Mouse (Mus musculus) spleen, postnatal 36 days (tissue): Measurements from ENCODE around the gene Dram1.
A peak's percentile ranks its signal among the peaks of the same experiment; 100 is the strongest.

ENCODE experiments used
- DNase-seq, 2 experiments: peaks; one replicate each; pipeline ENCODE4 v3.0.0; 2022; ENCODE audit warnings: low spot score in 2 of 2, mixed read lengths in 1 of 2

The Dram1 gene

GRCm38 (mm10) chr10:88351411-88352103, 27.3 kb downstream of the Dram1 start:
- no peak for DNase-seq

GRCm38 (mm10) chr10:88350687-88351086, 28.2 kb downstream of the Dram1 start:
- no peak for DNase-seq

GRCm38 (mm10) chr10:88349800-88350199, 29.1 kb downstream of the Dram1 start:
- no peak for DNase-seq

DNA sequence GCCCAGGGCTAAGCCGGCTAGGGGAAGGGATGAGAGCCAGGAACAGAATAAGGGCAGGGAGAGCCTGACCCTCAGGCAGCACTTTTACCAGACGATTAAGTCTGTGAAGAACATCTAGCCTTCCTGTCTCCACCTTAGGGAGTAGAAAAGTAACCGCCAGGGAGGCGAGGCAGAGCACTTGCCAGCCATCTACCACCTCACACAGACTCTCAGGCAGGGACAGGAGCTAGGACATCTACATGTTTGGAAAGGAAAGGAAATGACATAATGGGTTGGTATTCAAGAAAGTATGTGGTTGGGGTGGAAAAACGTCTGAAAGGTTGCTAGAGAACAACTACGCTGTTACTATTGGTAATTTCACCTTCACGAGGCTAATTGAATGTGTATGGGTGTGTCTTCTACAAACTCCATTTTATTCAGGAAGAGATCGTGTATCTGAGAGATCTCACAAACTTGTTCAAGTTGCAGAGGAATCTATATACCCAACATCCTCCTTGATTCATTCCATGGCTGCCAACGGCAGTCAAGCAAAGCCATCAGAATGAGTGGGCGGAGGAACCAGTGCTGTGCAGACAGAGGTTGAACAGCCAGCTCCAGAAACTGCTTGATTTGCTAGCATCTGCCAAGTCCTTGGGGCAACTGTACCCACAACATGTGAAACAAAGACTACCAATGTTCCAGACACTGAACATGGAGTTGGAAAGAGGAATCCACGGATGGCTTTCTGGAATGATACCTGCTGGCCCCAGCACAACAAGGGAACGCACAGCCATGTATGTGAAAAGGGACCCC, 32.2 kb downstream of the Dram1 start:
- no peak for DNase-seq

- no peak for DNase-seq
Observed at GRCm38 (mm10) chr10:88345899-88346401, 32.9 kb downstream of the Dram1 start.

DNA sequence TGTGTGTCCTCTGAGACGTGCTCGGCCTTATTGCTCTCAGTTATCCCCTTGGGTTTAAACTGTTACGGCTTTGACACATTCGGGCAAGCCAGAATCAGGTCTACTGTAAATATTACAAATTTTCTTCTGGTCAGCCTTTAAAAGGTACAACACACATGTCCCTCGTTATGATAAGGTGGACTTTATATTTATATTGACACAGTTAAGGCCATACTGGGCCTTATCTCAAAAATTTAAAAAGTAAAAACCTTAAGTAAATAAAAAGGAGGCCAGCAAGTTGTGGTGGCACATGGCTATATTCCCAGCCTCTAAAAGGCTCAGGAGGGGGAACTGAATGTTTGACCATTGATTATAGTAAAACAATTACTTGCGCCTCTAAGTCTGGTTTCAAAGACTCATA, 37.5 kb downstream of the Dram1 start:
- no peak for DNase-seq

DNA sequence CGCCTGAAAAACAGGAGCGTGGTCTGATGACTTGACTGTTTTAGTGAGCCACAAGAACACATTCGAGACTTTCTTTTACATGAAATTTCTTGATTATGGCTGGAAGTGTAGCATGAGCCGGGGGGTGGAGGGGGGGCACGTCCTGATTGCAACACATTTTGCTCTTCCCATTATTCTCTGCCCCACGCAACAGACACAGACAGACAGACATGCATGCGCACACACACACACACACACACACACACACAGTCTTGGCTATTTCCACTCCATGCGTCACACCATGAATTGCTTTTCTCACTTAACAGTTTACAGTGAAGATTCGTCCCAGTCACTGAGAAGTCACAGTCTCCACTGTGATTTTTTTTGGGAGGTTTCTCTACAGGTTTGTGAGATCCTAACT, 38.2 kb downstream of the Dram1 start:
- no peak for DNase-seq

- no peak for DNase-seq
Observed at GRCm38 (mm10) chr10:88330695-88331094, 48.2 kb downstream of the Dram1 start.

GRCm38 (mm10) chr10:88328056-88328450, 50.8 kb downstream of the Dram1 start:
- no peak for DNase-seq

- peak; percentile 31 to 44 for DNase-seq
Observed at GRCm38 (mm10) chr10:88327160-88328055, 51.5 kb downstream of the Dram1 start.

DNA sequence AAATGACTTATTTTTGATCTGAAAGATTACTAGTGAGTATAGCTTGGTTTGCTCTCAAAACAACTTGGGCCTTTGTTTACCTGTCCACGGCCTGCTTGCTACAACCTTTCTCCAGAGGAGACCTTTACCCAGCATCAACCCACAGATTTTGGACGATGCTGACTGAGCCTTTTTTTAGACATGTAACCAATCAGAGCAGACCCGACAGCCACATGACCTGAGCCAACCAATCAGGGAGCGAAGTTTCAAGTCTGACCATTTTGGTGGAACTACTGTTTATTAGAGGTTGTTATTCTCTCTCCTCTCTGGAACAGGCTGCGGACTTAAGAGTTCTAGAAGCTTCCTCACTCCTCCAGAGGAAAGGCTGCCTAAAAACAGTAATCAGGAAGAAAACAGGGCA, 57.1 kb downstream of the Dram1 start:
- DNase-seq: no peak

GRCm38 (mm10) chr10:88320714-88321416, 58.0 kb downstream of the Dram1 start:
- no peak for DNase-seq

- no peak for DNase-seq
Observed at GRCm38 (mm10) chr10:88318179-88318578, 60.7 kb downstream of the Dram1 start.

- no peak for DNase-seq
Observed at GRCm38 (mm10) chr10:88317151-88317550, 61.7 kb downstream of the Dram1 start.

DNA sequence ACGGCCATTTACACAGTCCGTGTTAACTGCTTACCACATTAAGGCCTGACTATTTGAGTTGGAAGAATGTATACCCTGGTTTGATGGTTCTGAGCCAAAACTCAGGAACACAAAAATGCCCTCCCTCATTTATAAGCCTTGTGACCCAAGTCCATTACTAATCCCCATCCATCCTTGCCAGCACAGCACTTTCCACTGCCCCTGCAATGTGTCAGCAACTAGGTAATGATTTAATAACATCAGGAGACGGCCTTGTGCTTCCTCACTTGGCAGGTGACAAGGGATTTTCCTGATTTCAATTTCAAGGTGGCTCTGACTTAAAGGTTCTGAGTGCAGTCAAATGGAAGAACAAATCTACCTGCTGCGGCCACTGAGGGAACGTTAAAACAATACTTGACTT, 64.0 kb downstream of the Dram1 start:
- no peak for DNase-seq

DNA sequence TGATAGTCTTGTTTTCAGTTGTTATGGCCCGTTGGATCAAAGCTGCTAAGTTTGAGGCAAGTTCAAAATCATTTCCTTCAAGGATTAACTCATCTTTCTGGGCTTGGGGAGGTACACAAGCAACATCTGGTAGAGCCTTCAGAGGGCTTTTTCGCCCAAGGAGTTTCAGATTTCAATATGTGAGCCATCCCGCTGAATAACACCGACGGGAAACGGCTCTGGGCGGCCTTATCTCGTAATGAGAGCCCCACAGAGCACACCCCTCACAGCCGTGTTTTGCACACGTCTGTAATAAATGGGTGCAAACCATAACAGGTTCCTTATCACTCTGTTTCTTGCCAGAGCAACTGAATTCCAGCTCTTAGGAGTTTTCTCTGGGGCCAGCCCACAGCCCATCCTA, 69.0 kb downstream of the Dram1 start:
- no peak for DNase-seq

- DNase-seq: no peak
Observed at GRCm38 (mm10) chr10:88306235-88306634, 72.6 kb downstream of the Dram1 start.

GRCm38 (mm10) chr10:88304302-88304701, 74.6 kb downstream of the Dram1 start:
- peak; percentile 6 to 12 for DNase-seq

GRCm38 (mm10) chr10:88303079-88303478, 75.8 kb downstream of the Dram1 start:
- DNase-seq: no peak

DNA sequence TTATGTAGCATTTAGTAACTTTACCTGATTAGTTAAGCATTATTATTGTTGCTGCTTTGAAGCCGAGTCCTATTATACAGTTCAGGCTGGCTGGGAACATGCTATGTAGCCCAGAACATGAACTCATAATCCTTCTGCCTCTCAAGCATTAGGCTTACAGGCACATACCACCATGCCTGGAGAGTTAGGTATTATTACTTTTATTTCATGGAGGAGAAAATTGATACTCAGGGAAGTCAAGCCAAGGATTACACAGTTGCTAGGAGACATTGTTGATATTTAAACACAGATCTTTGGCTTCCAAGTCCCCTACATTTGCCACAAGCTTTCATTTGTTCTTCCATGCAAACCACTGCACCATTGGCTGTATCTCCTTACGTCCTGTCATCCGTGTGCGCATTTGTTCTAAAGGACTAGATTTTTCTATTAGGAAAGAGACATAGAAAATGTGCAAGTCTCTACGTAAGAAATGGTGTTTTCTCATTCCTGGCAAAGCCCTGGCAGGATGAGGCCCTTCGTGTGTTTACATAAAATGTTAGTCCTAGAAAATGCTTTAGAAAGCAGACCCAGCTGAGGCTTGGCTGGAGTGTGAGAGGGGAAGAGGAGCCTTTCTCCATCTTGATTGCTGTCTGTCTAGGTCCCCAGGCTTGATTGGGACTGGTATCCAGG, 76.9 kb downstream of the Dram1 start:
- no peak for DNase-seq

GRCm38 (mm10) chr10:88296991-88297390, 81.9 kb downstream of the Dram1 start:
- no peak for DNase-seq
